Mouse (Mus musculus) layer of hippocampus, adult 2 months (tissue): ENCODE measurements around the gene Midn. TPM values are rescaled to one million over a fixed set of nuclear protein-coding genes. Genes with fewer than 3 reads are reported as not detected.
"Not testable (repeated sequence)": the region's sequence is repeated elsewhere in the genome, so short reads cannot be mapped to it uniquely, and the experiment has no call there.

Experiments
- DNase-seq, 2 experiments: peaks; one replicate each; pipeline ENCODE4 v3.0.0; 2022; ENCODE audit warnings: low spot score in 2 of 2
- H3K27ac ChIP-seq: fragments of 200-600 bp; 2 replicates; pipeline ENCODE4 v1.8.1; 2022
- H3K4me3 ChIP-seq: fragments of 200-600 bp; 2 replicates; pipeline ENCODE4 v1.8.1; 2022; ENCODE audit warnings: mild to moderate bottlenecking
- CTCF ChIP-seq: fragments of 200-600 bp; conservative IDR thresholded peaks from 2 replicates; pipeline ENCODE4 v1.8.1; 2022; ENCODE audit warnings: antibody characterized with exemption, mild to moderate bottlenecking, moderate library complexity
- total RNA-seq, 2 experiments: library from RNA; stranded (reverse); gene quantifications; 2 replicates each; pipeline ENCODE4 v1.2.3; 2021

Gene Midn
- total RNA-seq, 2 experiments from 2014 or later = 53.1 to 54.5 TPM

- H3K4me3 ChIP-seq = peak overlapping the region; percentile 50
- TF ChIP-seq CTCF = no peak
- DNase-seq = no peak
- peak overlapping the region; percentile 89 for H3K27ac ChIP-seq
Observed at GRCm38 (mm10) chr10:80159021-80159560, 11.0 kb downstream of the Midn start.

DNA sequence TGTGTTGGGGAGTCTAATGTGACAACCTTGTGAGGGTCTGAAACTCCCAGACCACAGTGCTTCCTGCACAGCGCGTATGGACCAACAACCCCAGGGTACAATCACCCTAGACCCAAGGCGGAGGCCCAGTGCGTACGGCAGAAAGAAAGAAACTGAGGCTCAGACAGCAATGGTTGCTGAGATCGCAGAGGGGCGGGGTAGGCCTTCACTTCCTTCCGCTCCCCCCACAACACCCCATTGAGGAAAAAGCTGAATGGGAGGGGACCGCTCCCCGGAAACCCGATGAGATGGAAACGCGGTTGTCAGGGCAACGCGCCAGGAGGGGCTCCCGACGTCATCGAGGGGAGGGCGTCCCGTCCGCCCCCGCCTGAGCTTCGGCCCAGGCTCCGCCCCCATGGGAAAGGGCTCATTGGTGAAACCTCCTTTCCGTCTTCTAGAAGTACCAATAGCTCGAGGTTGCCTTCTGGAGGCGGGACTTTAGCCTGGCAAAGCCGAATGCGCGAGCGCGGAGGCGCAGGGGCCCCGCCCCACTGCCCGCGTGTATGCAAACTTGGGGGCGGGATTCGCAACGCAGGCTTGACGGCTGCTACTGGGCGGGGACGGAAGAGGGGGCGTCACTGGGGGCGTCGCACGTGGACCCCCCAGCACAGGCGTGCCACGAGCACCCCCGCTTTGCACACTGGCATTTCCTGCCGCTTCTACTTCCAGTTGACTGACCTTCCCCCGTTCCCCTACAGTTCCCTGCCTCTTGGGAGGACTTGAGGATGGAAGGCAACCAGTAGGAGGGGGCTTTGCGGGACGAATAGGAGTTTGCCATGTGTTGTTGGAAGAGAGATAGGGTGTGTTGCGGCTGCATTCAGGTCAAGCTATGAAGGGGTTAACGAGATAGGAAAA lies 11.7 kb downstream of the Midn start:
- Histone ChIP-seq H3K27ac (peak overlapping the region; percentile 89), H3K4me3 (peak overlapping the region; percentile 50)
- peak; percentile 98 to 99 for DNase-seq
- no peak for TF ChIP-seq CTCF

- Histone ChIP-seq H3K4me3 (peak overlapping the region; percentile 50), H3K27ac (peak overlapping the region; percentile 89)
- no peak for DNase-seq
- TF ChIP-seq CTCF = no peak
Observed at GRCm38 (mm10) chr10:80160455-80161371, 12.6 kb downstream of the Midn start.

GRCm38 (mm10) chr10:80161522-80162242 lies 13.6 kb downstream of the Midn start:
- H3K27ac ChIP-seq = peak overlapping the region; percentile 89
- no peak for TF ChIP-seq CTCF
- no peak for DNase-seq

DNA sequence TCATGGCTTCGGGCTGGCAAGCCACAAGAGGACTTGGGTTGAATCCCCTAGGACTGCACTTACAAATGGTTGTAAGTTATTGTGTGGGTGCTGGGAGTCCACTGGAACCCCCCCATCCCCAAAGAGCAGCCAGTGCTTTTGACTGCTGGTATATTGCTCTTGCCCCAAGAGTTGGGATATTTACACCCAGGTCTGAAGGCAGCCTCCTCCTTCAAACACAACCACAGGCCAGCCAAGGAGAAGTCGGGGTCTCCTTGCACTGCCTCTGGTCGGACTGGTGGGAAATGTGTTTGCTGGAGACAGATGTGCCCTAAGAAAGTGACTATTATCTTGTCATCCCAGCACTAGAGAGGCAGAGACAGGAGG lies 14.2 kb downstream of the Midn start:
- DNase-seq = no peak
- peak overlapping the region; percentile 89; the same call in 1 of the 2 replicates for H3K27ac ChIP-seq
- no peak for TF ChIP-seq CTCF
- H3K4me3 ChIP-seq = no peak overlapping the region

More at GRCm38 (mm10) chr10:80161522-80162242, 13.6 kb downstream of the Midn start:
- no peak overlapping the region for H3K4me3 ChIP-seq

GRCm38 (mm10) chr10:80162716-80163299 lies 14.7 kb downstream of the Midn start:
- H3K27ac ChIP-seq = no peak overlapping the region
- no peak for DNase-seq
- no peak for TF ChIP-seq CTCF
- H3K4me3 ChIP-seq = no peak overlapping the region

DNA sequence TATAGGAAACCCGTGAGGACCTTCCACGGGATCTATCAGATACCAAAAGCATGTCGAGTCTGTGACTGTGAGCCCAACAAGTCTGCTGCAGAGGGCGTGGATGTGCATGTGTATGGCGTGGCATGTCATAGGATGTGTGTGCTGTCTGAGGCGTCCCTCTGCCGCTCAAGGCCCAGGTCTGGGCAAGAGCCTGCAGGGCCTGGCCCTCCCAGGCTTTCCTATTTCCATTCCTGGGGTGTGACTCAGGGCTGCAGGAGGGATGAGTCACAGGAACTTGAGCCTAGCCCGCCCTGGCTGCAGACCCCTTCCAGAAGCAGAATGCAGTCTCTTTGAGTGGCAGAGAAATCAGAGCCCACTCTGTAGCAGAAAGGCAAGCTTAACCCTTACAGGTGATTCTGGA lies 15.6 kb downstream of the Midn start:
- DNase-seq = no peak
- Histone ChIP-seq H3K27ac (peak overlapping the region; percentile 84; the same call in 1 of the 2 replicates), H3K4me3 (no peak overlapping the region)
- TF ChIP-seq CTCF = no peak

DNA sequence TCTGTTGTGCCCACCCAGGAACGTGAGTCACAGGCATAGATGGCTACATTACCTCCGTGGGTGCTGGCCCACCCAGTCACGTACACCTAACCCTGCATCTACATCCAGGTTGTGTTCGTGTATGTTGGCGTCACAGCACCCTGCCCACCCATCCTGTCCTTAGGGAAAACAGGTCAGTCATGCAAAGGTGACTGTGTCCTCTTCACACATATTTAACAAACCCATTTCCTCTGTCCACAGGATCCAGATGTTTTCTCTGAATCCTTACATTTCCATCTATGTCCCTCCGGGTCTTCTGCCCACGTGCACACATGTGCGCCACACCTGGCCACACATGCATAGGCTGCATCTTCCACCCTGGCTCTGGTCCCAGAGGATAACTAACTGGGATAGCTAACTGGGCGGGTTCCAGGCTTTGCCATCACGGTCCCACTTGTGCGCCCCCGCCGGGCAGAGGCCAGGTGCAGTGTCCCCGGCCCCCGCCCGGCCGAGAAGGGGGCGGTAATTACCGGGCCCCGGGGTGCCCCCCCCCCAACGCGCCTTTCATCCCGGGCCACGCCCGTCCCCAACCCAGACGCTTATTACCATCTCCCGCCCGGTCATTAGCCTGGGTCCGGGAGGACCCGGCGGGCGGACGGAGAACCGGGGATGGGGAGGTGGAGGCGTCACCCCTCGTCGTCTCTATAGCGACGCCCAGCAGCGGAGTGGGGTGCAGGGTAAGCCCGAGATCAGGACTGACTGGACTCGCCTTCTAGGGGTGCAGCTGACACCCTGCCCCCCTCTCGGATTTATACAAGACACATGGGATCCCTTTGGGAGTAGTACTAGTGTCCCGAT lies 16.3 kb downstream of the Midn start:
- DNase-seq = no peak
- Histone ChIP-seq H3K4me3 (peak overlapping the region; percentile 61), H3K27ac (peak overlapping the region; percentile 84)
- no peak for TF ChIP-seq CTCF

DNA sequence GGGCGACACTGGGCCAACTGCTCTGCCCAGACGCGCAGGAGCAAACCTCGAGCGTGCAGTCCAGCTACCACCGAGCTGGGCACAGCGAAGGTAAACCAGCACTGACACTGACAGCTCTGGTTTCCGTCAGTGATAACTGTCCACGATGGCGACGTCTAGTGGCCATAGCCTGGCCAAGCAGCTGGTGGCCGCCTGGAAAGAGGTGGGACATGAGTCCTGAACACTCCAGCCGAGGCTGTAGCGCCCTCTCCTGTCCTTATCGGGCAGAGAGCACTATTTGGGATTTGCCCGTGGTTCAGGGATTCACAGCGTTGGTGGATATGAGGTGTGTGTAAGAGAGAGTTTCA lies 16.9 kb downstream of the Midn start:
- TF ChIP-seq CTCF = peak; percentile 100
- peak; percentile 94 to 96 for DNase-seq

GRCm38 (mm10) chr10:80165392-80166128 lies 17.5 kb downstream of the Midn start, which contains the start of gene Cirbp:
Gene Cirbp (plus strand): TSS chr10:80165985.
- Histone ChIP-seq H3K4me3 (peak within 1 kb of the TSS; percentile 61), H3K27ac (peak within 1 kb of the TSS; percentile 85)
- no peak for DNase-seq
- TF ChIP-seq CTCF = 0 out of 2 replicates have a peak, but pooled peaks have one; percentile 44

More for the DNA sequence above, 16.9 kb downstream of the Midn start:
- peak overlapping the region; percentile 61 for H3K4me3 ChIP-seq
- peak overlapping the region; percentile 84 for H3K27ac ChIP-seq

GRCm38 (mm10) chr10:80166136-80166535 lies 18.1 kb downstream of the Midn start:
- not testable (repeated sequence) for DNase-seq, H3K4me3 ChIP-seq
- peak overlapping the region; percentile 85 for H3K27ac ChIP-seq
